Mouse (Mus musculus) heart, embryonic 16.5 days (tissue): Measurements from ENCODE around the gene Sart1. TPM values are rescaled to one million over a fixed set of nuclear protein-coding genes. Genes with fewer than 3 reads are reported as not detected.

Source experiments
- ATAC-seq: fragments of 200-750 bp; cut with Nextera tagmentation; replicated peaks from 2 replicates; pipeline ENCODE4 v1.8.0; 2017; ENCODE audit warnings: moderate number of reproducible peaks; ENCODE audit not compliant: insufficient read depth, low FRiP score; ENCODE audit errors: extremely low read depth
- H3K27ac ChIP-seq: fragments of 300-500 bp; sonication (generic); 2 replicates; pipeline ENCODE4 v1.5.1; 2014; ENCODE audit warnings: mild to moderate bottlenecking, low read length, control low read depth, moderate library complexity
- H3K27me3 ChIP-seq: fragments of 300-500 bp; sonication (generic); 2 replicates; pipeline ENCODE4 v1.6.1; 2014; ENCODE audit warnings: low read length, mixed read lengths; ENCODE audit not compliant: control insufficient read depth, insufficient read depth
- H3K36me3 ChIP-seq: fragments of 300-500 bp; sonication (generic); 2 replicates; pipeline ENCODE4 v1.6.1; 2014; ENCODE audit not compliant: control insufficient read depth, insufficient read depth
- H3K4me1 ChIP-seq: fragments of 300-500 bp; sonication (generic); 2 replicates; pipeline ENCODE4 v1.6.1; 2014; ENCODE audit warnings: low read length, mixed read lengths; ENCODE audit not compliant: control insufficient read depth, insufficient read depth
- H3K4me2 ChIP-seq: fragments of 300-500 bp; sonication (generic); 2 replicates; pipeline ENCODE4 v1.6.1; 2014; ENCODE audit warnings: low read depth, mild to moderate bottlenecking, control low read depth, low read length
- H3K4me3 ChIP-seq: fragments of 300-500 bp; sonication (generic); 2 replicates; pipeline ENCODE4 v1.5.1; 2014; ENCODE audit warnings: mild to moderate bottlenecking, control low read depth, low read length
- H3K9ac ChIP-seq: fragments of 300-500 bp; sonication (generic); 2 replicates; pipeline ENCODE4 v1.6.1; 2014; ENCODE audit warnings: low read length, control low read depth
- H3K9me3 ChIP-seq: fragments of 300-500 bp; sonication (generic); replicated peaks from 2 replicates; pipeline ENCODE4 v1.6.1; 2016; ENCODE audit warnings: low read length; ENCODE audit not compliant: control insufficient read depth
- WGBS: fragments of 180-500 bp; shearing (Covaris S2); extraction: QIAGEN DNeasy Blood & Tissue Kit; methylation state at CpG from one replicate; pipeline ENCODE4 v1.1.7; 2014; 5-methylcytosine and 5-hydroxymethylcytosine counted together
- polyA plus RNA-seq: library from polyadenylated mRNA; unstranded; fragments of >200 nt; fragmentation: Nextera tagmentation; extraction: Ambion mirVana; gene quantifications from 2 replicates; pipeline ENCODE4 v1.2.1, GENCODE M21; 2015

The Sart1 gene
- polyA plus RNA-seq, 1 experiment from 2014 or later: 54.7 TPM

DNA sequence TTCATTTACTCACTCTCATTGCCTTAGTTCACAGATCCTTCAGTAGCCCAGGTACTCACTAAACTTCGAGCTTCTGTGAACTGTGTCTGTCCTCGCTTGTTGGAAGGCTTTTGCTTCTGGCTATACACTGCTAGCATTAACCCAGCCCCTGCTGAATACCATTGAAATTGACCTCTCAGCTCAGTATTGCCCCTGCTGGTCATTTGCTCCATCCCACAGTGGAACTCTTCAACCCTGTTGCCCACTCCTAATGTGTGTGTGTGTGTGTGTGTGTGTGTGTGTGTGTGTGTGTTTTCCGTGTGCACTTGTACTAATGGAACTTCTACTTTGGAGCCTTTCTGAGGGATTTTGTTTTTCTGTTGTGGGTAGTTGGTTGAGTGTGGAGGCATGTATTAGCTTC is 17.6 kb downstream of the Sart1 start:
- Histone ChIP-seq H3K4me2 (no peak overlapping the region), H3K9me3 (no peaks in the 10 kb centered on the region), H3K27me3 (no peaks in the 10 kb centered on the region), H3K27ac (no peak overlapping the region), H3K4me3 (no peak overlapping the region), H3K36me3 (peaks cover 41% of the 10 kb centered on the region), H3K4me1 (peaks cover 10% of the 10 kb centered on the region), H3K9ac (no peak overlapping the region)
- ATAC-seq: no peak
- WGBS: 85% methylated on average over 3 of the region's 3 CpGs

DNA sequence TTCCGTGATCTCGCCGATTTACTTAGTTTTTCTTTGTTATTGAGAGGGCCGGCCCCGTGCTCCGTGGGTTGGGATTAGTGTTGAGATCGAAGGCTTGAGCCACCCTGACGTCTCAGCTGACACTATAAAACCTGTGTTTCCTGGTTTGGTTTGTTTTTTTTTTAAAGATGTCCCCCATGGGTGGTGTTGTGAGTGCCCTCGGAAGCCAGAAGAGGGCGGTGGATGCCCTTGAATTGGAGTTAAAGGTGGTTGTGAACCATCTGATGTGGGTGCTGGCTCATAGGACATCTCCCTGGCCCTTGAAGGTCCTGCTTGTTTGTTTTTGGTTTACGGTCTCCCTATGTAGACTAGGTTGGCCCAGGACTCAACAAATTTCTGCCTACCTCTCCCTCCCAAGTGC is 21.0 kb downstream of the Sart1 start:
- Histone ChIP-seq H3K9me3 (no peaks in the 10 kb centered on the region), H3K9ac (peak overlapping the region; percentile 90), H3K27me3 (no peaks in the 10 kb centered on the region), H3K4me2 (peak overlapping the region; percentile 98), H3K36me3 (peaks cover 44% of the 10 kb centered on the region), H3K4me3 (peak overlapping the region; percentile 99), H3K4me1 (peaks cover 16% of the 10 kb centered on the region), H3K27ac (peak overlapping the region; percentile 98)
- no peak for ATAC-seq
- 9% methylated on average over 11 of the region's 11 CpGs for WGBS

DNA sequence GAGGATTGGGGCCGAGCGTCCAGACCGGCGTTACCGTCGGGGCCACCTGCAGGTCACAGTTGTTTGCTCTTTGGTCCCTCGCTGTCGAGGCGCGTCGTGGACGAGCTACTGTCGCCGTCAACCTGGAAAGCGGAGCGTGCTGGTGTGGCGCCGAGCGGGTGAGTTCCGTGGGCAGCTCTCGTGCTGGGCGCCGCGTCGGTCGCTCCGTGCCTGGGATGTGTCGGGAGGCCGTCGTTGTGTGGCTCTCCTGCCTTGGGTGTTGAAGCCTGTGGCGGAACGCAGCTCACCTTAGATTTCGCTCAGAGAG is 21.5 kb downstream of the Sart1 start, which contains the start of gene Banf1:
Banf1 (minus strand) TSS at position 116 of the 307 bp plus-strand sequence.
- H3K4me3 ChIP-seq: peak within 1 kb of the TSS; percentile 99
- H3K9ac ChIP-seq: peak within 1 kb of the TSS; percentile 90
- no peaks in the 10 kb centered on the region for H3K27me3 ChIP-seq
- H3K4me1 ChIP-seq: peaks cover 16% of the 10 kb centered on the region
- 0% methylated on average over 33 of the region's 33 CpGs for WGBS
- H3K4me2 ChIP-seq: peak within 1 kb of the TSS; percentile 98
- ATAC-seq: no peak
- H3K9me3 ChIP-seq: no peaks in the 10 kb centered on the region
- H3K36me3 ChIP-seq: peaks cover 39% of the 10 kb centered on the region
- H3K27ac ChIP-seq: peak within 1 kb of the TSS; percentile 98

- Histone ChIP-seq H3K4me3 (peak within 1 kb of the TSS; percentile 99), H3K4me2 (peak within 1 kb of the TSS; percentile 98), H3K9me3 (no peaks in the 10 kb centered on the region), H3K9ac (peak within 1 kb of the TSS; percentile 90), H3K27me3 (no peaks in the 10 kb centered on the region), H3K4me1 (peaks cover 20% of the 10 kb centered on the region), H3K36me3 (peaks cover 34% of the 10 kb centered on the region), H3K27ac (peak within 1 kb of the TSS; percentile 98)
- peak; percentile 91 for ATAC-seq
- under 1% methylated on average over 78 of the region's 92 CpGs for WGBS
These were observed 22.1 kb downstream of the Sart1 start, which contains the start of gene Eif1ad for GRCm38 (mm10) chr19:5366175-5367052. TSS of gene Eif1ad (plus strand) at chr19:5366741.

GRCm38 (mm10) chr19:5365751-5366150 is 22.8 kb downstream of the Sart1 start:
- H3K36me3 ChIP-seq: peaks cover 30% of the 10 kb centered on the region
- H3K4me3 ChIP-seq: peak overlapping the region; percentile 99
- H3K4me1 ChIP-seq: peaks cover 20% of the 10 kb centered on the region
- peak overlapping the region; percentile 98 for H3K27ac ChIP-seq
- H3K27me3 ChIP-seq: no peaks in the 10 kb centered on the region
- no peak for ATAC-seq
- peak overlapping the region; percentile 98 for H3K4me2 ChIP-seq
- H3K9ac ChIP-seq: peak overlapping the region; percentile 90
- H3K9me3 ChIP-seq: no peaks in the 10 kb centered on the region
- 16% methylated on average over 11 of the region's 11 CpGs for WGBS

DNA sequence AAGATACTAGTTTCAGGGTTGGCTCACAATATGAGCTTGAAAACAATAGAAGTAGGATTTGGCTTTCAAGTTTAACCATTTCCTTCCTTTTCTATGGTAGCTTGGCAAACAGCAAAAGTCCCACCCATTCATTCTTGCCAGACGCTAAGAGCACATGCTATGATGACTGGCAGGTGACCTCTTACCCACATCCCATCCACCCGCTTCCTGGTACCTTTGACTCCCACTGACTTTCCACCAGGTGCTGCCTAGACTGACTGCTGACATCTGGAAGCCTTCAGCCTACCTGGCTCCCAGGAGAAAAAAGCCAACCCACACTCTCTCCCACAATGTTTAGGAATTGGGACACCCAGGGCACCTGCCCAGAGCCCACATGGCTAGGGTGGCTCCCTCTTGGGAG is 24.4 kb downstream of the Sart1 start:
- no peaks in the 10 kb centered on the region for H3K27me3 ChIP-seq
- H3K4me2 ChIP-seq: no peak overlapping the region
- peaks cover 16% of the 10 kb centered on the region for H3K36me3 ChIP-seq
- no peak for ATAC-seq
- 80% methylated on average over 2 of the region's 2 CpGs for WGBS
- H3K27ac ChIP-seq: no peak overlapping the region
- H3K4me3 ChIP-seq: no peak overlapping the region
- peaks cover 20% of the 10 kb centered on the region for H3K4me1 ChIP-seq
- no peak overlapping the region for H3K9ac ChIP-seq
- no peaks in the 10 kb centered on the region for H3K9me3 ChIP-seq

- Histone ChIP-seq H3K4me2 (no peak overlapping the region), H3K27ac (peak overlapping the region; percentile 48; the same call in 1 of the 2 replicates), H3K36me3 (peaks cover 8% of the 10 kb centered on the region), H3K4me1 (peaks cover 10% of the 10 kb centered on the region), H3K9ac (0 out of 2 replicates have a peak overlapping the region, but pooled peaks have one; percentile 30), H3K27me3 (no peaks in the 10 kb centered on the region), H3K4me3 (no peak overlapping the region), H3K9me3 (no peaks in the 10 kb centered on the region)
- 81% methylated on average over 2 of the region's 2 CpGs for WGBS
- no peak for ATAC-seq
These were observed 26.3 kb downstream of the Sart1 start for GRCm38 (mm10) chr19:5362186-5362585.

- no peak for ATAC-seq
- Histone ChIP-seq H3K27ac (no peak overlapping the region), H3K9me3 (no peaks in the 10 kb centered on the region), H3K4me1 (no peaks in the 10 kb centered on the region), H3K27me3 (no peaks in the 10 kb centered on the region), H3K4me2 (no peak overlapping the region), H3K9ac (no peak overlapping the region), H3K36me3 (no peaks in the 10 kb centered on the region), H3K4me3 (no peak overlapping the region)
- no CpG with 5 or more reads among the region's 1 CpGs for WGBS
These were observed 32.4 kb downstream of the Sart1 start for GRCm38 (mm10) chr19:5356080-5356479.

- 57% methylated on average over 2 of the region's 2 CpGs for WGBS
- H3K36me3 ChIP-seq: no peaks in the 10 kb centered on the region
- H3K9ac ChIP-seq: no peak overlapping the region
- no peak overlapping the region for H3K4me2 ChIP-seq
- no peak for ATAC-seq
- no peak overlapping the region for H3K27ac ChIP-seq
- H3K9me3 ChIP-seq: no peaks in the 10 kb centered on the region
- H3K27me3 ChIP-seq: no peaks in the 10 kb centered on the region
- H3K4me3 ChIP-seq: no peak overlapping the region
- H3K4me1 ChIP-seq: peaks cover 5% of the 10 kb centered on the region
These were observed 34.9 kb downstream of the Sart1 start for GRCm38 (mm10) chr19:5353609-5354008.
